Mouse (Mus musculus) frontal cortex, adult 2 months (tissue): ENCODE measurements around the gene Fgf18. TPM values are rescaled to one million over a fixed set of nuclear protein-coding genes. Genes with fewer than 3 reads are reported as not detected.

Experiments
- DNase-seq, 2 experiments: peaks; one replicate each; pipeline ENCODE4 v3.0.0; 2022; ENCODE audit warnings: low spot score in 1 of 2; ENCODE audit errors: extremely low spot score in 1 of 2
- polyA plus RNA-seq: library from polyadenylated mRNA; depleted of rRNA; stranded (reverse); fragments of >200 nt; gene quantifications from 2 replicates; pipeline ENCODE4 v1.2.3, GENCODE M21; 2012

Gene Fgf18
- polyA plus RNA-seq, 1 experiment: 0.94 TPM

- DNase-seq: no peak
These were observed 4.1 kb upstream of the Fgf18 start for GRCm38 (mm10) chr11:33151128-33151779.

GRCm38 (mm10) chr11:33150364-33150763 lies 3.2 kb upstream of the Fgf18 start:
- no peak for DNase-seq

GRCm38 (mm10) chr11:33149453-33149852 lies 2.3 kb upstream of the Fgf18 start:
- DNase-seq: no peak

GRCm38 (mm10) chr11:33149088-33149436 lies 1.9 kb upstream of the Fgf18 start:
- no peak for DNase-seq

GRCm38 (mm10) chr11:33148338-33149087 lies 1.3 kb upstream of the Fgf18 start:
- DNase-seq: peak in 1 of 2 experiments; percentile 77

- no peak for DNase-seq
These were observed 555 bp upstream of the Fgf18 start for GRCm38 (mm10) chr11:33147572-33148337.

- DNase-seq: peak in 1 of 2 experiments; percentile 11
These were observed 509 bp downstream of the Fgf18 start for GRCm38 (mm10) chr11:33146651-33147131.

GRCm38 (mm10) chr11:33146143-33146497 lies 1.1 kb downstream of the Fgf18 start:
- peak; percentile 83 to 94 for DNase-seq

GRCm38 (mm10) chr11:33145201-33146142 lies 1.7 kb downstream of the Fgf18 start:
- peak in 1 of 2 experiments; percentile 22 for DNase-seq

GRCm38 (mm10) chr11:33143906-33144305 lies 3.3 kb downstream of the Fgf18 start:
- DNase-seq: no peak

- DNase-seq: no peak
These were observed 4.4 kb downstream of the Fgf18 start for GRCm38 (mm10) chr11:33142801-33143200.

- DNase-seq: no peak
These were observed 7.1 kb downstream of the Fgf18 start for GRCm38 (mm10) chr11:33140111-33140460.

- DNase-seq: no peak
These were observed 7.6 kb downstream of the Fgf18 start for GRCm38 (mm10) chr11:33139458-33140110.

- DNase-seq: no peak
These were observed 8.5 kb downstream of the Fgf18 start for GRCm38 (mm10) chr11:33138686-33139085.

GRCm38 (mm10) chr11:33134391-33134986 lies 12.7 kb downstream of the Fgf18 start:
- DNase-seq: no peak

- no peak for DNase-seq
These were observed 14.4 kb downstream of the Fgf18 start for GRCm38 (mm10) chr11:33132619-33133338.

GRCm38 (mm10) chr11:33127058-33127457 lies 20.1 kb downstream of the Fgf18 start:
- DNase-seq: no peak

- DNase-seq: no peak
These were observed 24.5 kb downstream of the Fgf18 start for GRCm38 (mm10) chr11:33122575-33123268.
